In genomic region chr8:57939177-57939855, GRCm38 (mm10) we compare ENCODE assay signal across 8 mouse cellular contexts.
DNase-seq lines count a peak whose midpoint lies in the region; ATAC-seq and TF ChIP-seq lines count a peak whose summit lies in the region.

No protein-coding gene starts in this region.

- TF ChIP-seq EP300 in liver, embryonic 14.5 days (IDR thresholded peaks at IDR 0.05; ENCODE audit: low read depth), result no peak

- no peak overlapping the region for H3K27ac ChIP-seq in heart, embryonic 16.5 days (ENCODE audit: low read length)
- no peak overlapping the region for H3K27ac ChIP-seq in liver, embryonic 14.5 days

- peak; percentile 13 for DNase-seq in CD4-positive helper T cell, adult 2 months (ENCODE audit: low read depth, low spot score)
- DNase-seq in adrenal gland, adult 8-10 months, result peak; percentile 9
- DNase-seq in embryo, embryonic 11.5 days (ENCODE audit: low read depth, low spot score), result peak; percentile 46
- peak; percentile 77 for DNase-seq in kidney, postnatal 14 days
- DNase-seq in liver, embryonic 14.5 days (ENCODE audit: low read depth in 3 of 3, low spot score in 3 of 3), result peak in 1 of 3 experiments; percentile 11
- no peak for DNase-seq in spleen, postnatal 36 days (ENCODE audit: low spot score in 2 of 2)

- no peaks in the 10 kb centered on the region for H3K36me3 ChIP-seq in heart, embryonic 16.5 days (ENCODE audit: control insufficient read depth, insufficient read depth)
- H3K36me3 ChIP-seq in liver, embryonic 14.5 days (replicated peaks; ENCODE audit: control insufficient read depth, insufficient read depth, low read depth), result no peaks in the 10 kb centered on the region

- WGBS in heart, embryonic 16.5 days, result 23% methylated on average over 8 of the region's 8 CpGs
- WGBS in liver, embryonic 14.5 days (ENCODE audit: insufficient replicate concordance), result 21% methylated on average over 8 of the region's 8 CpGs

- H3K9ac ChIP-seq in heart, embryonic 16.5 days (ENCODE audit: low read length), result no peak overlapping the region
- H3K9ac ChIP-seq in liver, embryonic 14.5 days (replicated peaks), result no peak overlapping the region

- 0 out of 2 replicates have a peak overlapping the region, but pooled peaks have one; percentile 7 for H3K4me3 ChIP-seq in heart, embryonic 16.5 days (ENCODE audit: low read length)
- no peak overlapping the region for H3K4me3 ChIP-seq in liver, embryonic 14.5 days (ENCODE audit: insufficient read depth in 1 of 2, low read depth in 2 of 2, low read length in 2 of 2)

- TF ChIP-seq CTCF in liver, embryonic 14.5 days (IDR thresholded peaks at IDR 0.05; ENCODE audit: low read depth), result peak; percentile 66

- no peaks in the 10 kb centered on the region; the same call in 1 of the 2 replicates for H3K27me3 ChIP-seq in heart, embryonic 16.5 days (ENCODE audit: control insufficient read depth, insufficient read depth, low read length)
- H3K27me3 ChIP-seq in liver, embryonic 14.5 days (ENCODE audit: control insufficient read depth, insufficient read depth, low read length), result no peaks in the 10 kb centered on the region

- peak overlapping the region; percentile 39 for H3K4me2 ChIP-seq in heart, embryonic 16.5 days (ENCODE audit: low read depth, low read length)
- no peak overlapping the region for H3K4me2 ChIP-seq in liver, embryonic 14.5 days (ENCODE audit: low read depth)

- ATAC-seq in heart, embryonic 16.5 days (replicated peaks; ENCODE audit: extremely low read depth, insufficient read depth, low FRiP score), result no peak; the same call in 1 of the 2 replicates
- ATAC-seq in liver, embryonic 14.5 days (ENCODE audit: insufficient read depth), result no peak
- ATAC-seq in neutrophil, adult 5-6 weeks (ENCODE audit: extremely low read depth, insufficient number of reproducible peaks, low FRiP score, poor library complexity, severe bottlenecking), result peak; percentile 39; the same call in 1 of the 2 replicates

- no peaks in the 10 kb centered on the region for H3K9me3 ChIP-seq in heart, embryonic 16.5 days (replicated peaks; ENCODE audit: control insufficient read depth, low read length)
- no peaks in the 10 kb centered on the region for H3K9me3 ChIP-seq in liver, embryonic 14.5 days (ENCODE audit: control insufficient read depth, low read length)

- no peaks in the 10 kb centered on the region; the same call in 1 of the 2 replicates for H3K4me1 ChIP-seq in heart, embryonic 16.5 days (ENCODE audit: control insufficient read depth, insufficient read depth, low read length)
- H3K4me1 ChIP-seq in liver, embryonic 14.5 days (replicated peaks; ENCODE audit: control insufficient read depth in 2 of 2, insufficient read depth in 2 of 2, low read length in 1 of 2), result no peaks in the 10 kb centered on the region

Comparison
In these comparisons a context has a peak if more than half of its experiments do, and no peak if none do; other contexts are left out.
1. DNase-seq: peak in CD4-positive helper T cell, adult 2 months (single experiment), adrenal gland, adult 8-10 months (single experiment), embryo, embryonic 11.5 days (single experiment) and kidney, postnatal 14 days (single experiment); none in spleen, postnatal 36 days (0 of 2).